Mouse (Mus musculus): ENCODE measurements around the gene Nim1k. TPM values are rescaled to one million over a fixed set of nuclear protein-coding genes. Genes with fewer than 3 reads are reported as not detected.
"Not testable (repeated sequence)": the region's sequence is repeated elsewhere in the genome, so short reads cannot be mapped to it uniquely, and the experiment has no call there.

Nim1k gene
- total and polyA plus RNA-seq, 2 experiments from 2014 or later = 7.4 to 10.3 TPM

- DNase-seq (ENCODE audit: low spot score) (no peak), ATAC-seq (no peak)
- H3K4me2 ChIP-seq (ENCODE audit: low read depth, low read length) = no peak overlapping the region
- no peak overlapping the region for H3K9ac ChIP-seq (replicated peaks; ENCODE audit: low read length)
- no peaks in the 10 kb centered on the region for H3K4me1 ChIP-seq (ENCODE audit: insufficient read depth, low read length)
- no peaks in the 10 kb centered on the region for H3K36me3 ChIP-seq (ENCODE audit: insufficient read depth, low read length)
- H3K27ac ChIP-seq = no peak overlapping the region
- TF ChIP-seq CTCF (IDR thresholded peaks at IDR 0.05; ENCODE audit: low read depth) = no peak
- H3K9me3 ChIP-seq (ENCODE audit: low read length) = no peaks in the 10 kb centered on the region
- H3K4me3 ChIP-seq (ENCODE audit: low read length) = no peak overlapping the region
- WGBS = 84% methylated on average over 8 of the region's 8 CpGs
- no peaks in the 10 kb centered on the region for H3K27me3 ChIP-seq (ENCODE audit: insufficient read depth, low read length)
Measured at GRCm38 (mm10) chr13:119678794-119679193, 76.9 kb downstream of the Nim1k start.

- peak; percentile 21 for TF ChIP-seq CTCF (IDR thresholded peaks at IDR 0.05; ENCODE audit: low read depth)
- not testable (repeated sequence) for H3K36me3 ChIP-seq (ENCODE audit: insufficient read depth, low read length); H3K9ac ChIP-seq (replicated peaks; ENCODE audit: low read length); H3K4me1 ChIP-seq (ENCODE audit: insufficient read depth, low read length); H3K27me3 ChIP-seq (ENCODE audit: insufficient read depth, low read length); H3K4me2 ChIP-seq (ENCODE audit: low read depth, low read length); H3K4me3 ChIP-seq (ENCODE audit: low read length); H3K9me3 ChIP-seq (ENCODE audit: low read length); DNase-seq (ENCODE audit: low spot score); ATAC-seq; H3K27ac ChIP-seq
- 64% methylated on average over 3 of the region's 9 CpGs for WGBS
Measured at GRCm38 (mm10) chr13:119661420-119661819, 94.3 kb downstream of the Nim1k start.

Other genes with a start within 250 kb of the Nim1k start
- gene Ccl28, start 132.1 kb downstream of the Nim1k start, total RNA-seq (2014; rRNA removed) = 2.2 and 2.4 TPM in 2 replicates
- 0.33 and 0.57 TPM in 2 replicates for gene Ccl28, start 132.1 kb downstream of the Nim1k start, polyA plus RNA-seq (2015; fragmentation: Nextera tagmentation; extraction: Ambion mirVana)
- gene Hmgcs1, start 65.5 kb downstream of the Nim1k start, total RNA-seq (2014; rRNA removed) = 230 and 254 TPM in 2 replicates
- gene Hmgcs1, start 65.5 kb downstream of the Nim1k start, polyA plus RNA-seq (2015; fragmentation: Nextera tagmentation; extraction: Ambion mirVana) = 376 and 384 TPM in 2 replicates
- gene Zfp131, start 35.0 kb upstream of the Nim1k start, total RNA-seq (2014; rRNA removed) = 21.1 and 27.7 TPM in 2 replicates
- 26.3 and 29.6 TPM in 2 replicates for gene Zfp131, start 35.0 kb upstream of the Nim1k start, polyA plus RNA-seq (2015; fragmentation: Nextera tagmentation; extraction: Ambion mirVana)
- 0.47 TPM in 1 of 2 replicates, not detected in the other for gene AF067063, start 74.3 kb upstream of the Nim1k start, total RNA-seq (2014; rRNA removed)
- not detected in 2 replicates for gene AF067063, start 74.3 kb upstream of the Nim1k start, polyA plus RNA-seq (2015; fragmentation: Nextera tagmentation; extraction: Ambion mirVana)
- not detected in 2 replicates for gene D13Ertd608e, start 80.1 kb upstream of the Nim1k start, total RNA-seq (2014; rRNA removed)
- gene D13Ertd608e, start 80.1 kb upstream of the Nim1k start, polyA plus RNA-seq (2015; fragmentation: Nextera tagmentation; extraction: Ambion mirVana) = not detected in 2 replicates
- not detected in 2 replicates for gene Tcstv1, start 138.9 kb upstream of the Nim1k start, total RNA-seq (2014; rRNA removed)
- not detected in 2 replicates for gene Tcstv1, start 138.9 kb upstream of the Nim1k start, polyA plus RNA-seq (2015; fragmentation: Nextera tagmentation; extraction: Ambion mirVana)
- gene Gm21761, start 173.4 kb upstream of the Nim1k start, total RNA-seq (2014; rRNA removed) = not detected in 2 replicates
- gene Gm21761, start 173.4 kb upstream of the Nim1k start, polyA plus RNA-seq (2015; fragmentation: Nextera tagmentation; extraction: Ambion mirVana) = not detected in 2 replicates
- not detected in 2 replicates for gene B020031M17Rik, start 194.9 kb upstream of the Nim1k start, total RNA-seq (2014; rRNA removed)
- gene B020031M17Rik, start 194.9 kb upstream of the Nim1k start, polyA plus RNA-seq (2015; fragmentation: Nextera tagmentation; extraction: Ambion mirVana) = not detected in 2 replicates